Mouse (Mus musculus): ENCODE measurements around the gene Cdc20b. TPM values are rescaled to one million over a fixed set of nuclear protein-coding genes. Genes with fewer than 3 reads are reported as not detected.
A peak's percentile ranks its signal among the peaks of the same experiment; 100 is the strongest.

The Cdc20b gene
- total RNA-seq, 2 experiments from 2014 or later: not detected

DNA sequence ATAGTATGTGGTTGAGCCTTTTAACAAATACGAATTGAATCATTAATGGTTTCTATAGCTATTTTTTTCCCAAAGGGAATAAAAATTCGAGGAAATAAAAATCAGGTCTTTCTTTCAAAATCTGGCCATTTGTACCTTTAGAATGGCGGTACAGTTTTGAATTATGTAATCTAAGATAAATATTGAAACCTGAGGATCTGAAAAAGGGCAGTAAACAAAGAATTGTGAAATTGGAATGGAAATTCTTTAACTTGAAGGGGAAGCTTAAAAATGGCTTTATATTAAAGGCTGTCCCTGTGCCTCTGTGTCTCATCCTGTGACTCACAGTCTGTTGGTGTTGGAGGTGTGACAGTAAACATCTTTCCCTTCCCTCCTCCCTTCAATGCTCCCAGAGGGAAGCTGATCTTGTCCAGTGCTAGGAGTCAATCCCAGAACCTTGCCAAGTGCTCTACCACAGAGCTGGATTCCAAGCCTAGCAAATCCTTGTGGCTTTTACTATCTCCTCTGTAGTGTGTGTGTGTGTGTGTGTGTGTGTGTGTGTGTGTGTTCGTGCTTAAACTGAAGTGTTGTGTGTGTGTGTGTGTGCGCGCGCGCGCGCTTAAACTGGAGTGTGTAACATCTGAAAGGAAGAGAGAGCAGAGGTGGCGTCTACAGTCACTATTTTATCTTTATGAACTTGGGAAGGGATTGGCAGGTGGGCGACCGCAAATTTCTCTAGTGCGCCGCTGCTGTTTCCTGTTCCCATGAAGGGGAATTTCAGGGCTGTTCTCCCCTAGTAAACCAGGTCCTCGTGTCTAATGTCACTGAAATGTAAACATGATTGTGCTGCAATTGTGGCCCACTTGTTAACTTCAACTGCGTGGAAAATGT, 11.4 kb upstream of the Cdc20b start:
- ATAC-seq (replicated peaks; ENCODE audit: poor library complexity, severe bottlenecking): no peak; the same call in 1 of the 2 replicates

DNA sequence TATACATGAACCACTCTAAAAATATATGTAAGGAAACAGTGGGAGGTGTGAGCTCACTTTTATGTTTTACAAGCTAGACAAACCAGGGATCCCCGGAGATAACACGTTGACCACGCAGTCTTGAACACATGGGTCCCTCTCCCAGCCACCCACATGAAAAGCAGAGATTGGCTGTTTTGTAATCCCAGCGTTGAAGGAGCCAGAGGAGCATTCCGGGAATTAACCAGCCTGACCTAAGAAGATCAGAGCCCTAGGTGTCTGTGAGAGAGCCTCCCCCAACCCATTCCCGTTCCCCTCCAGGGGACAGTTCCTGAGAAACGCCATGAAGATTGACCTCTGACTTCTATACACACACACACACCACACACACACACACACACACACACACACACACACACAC, 3.6 kb upstream of the Cdc20b start:
- no peak for ATAC-seq (replicated peaks; ENCODE audit: poor library complexity, severe bottlenecking)

GRCm38 (mm10) chr13:113031792-113032571, 2.9 kb upstream of the Cdc20b start:
- 0 out of 2 replicates have a peak, but pooled peaks have one; percentile 9 for ATAC-seq (replicated peaks; ENCODE audit: poor library complexity, severe bottlenecking)

DNA sequence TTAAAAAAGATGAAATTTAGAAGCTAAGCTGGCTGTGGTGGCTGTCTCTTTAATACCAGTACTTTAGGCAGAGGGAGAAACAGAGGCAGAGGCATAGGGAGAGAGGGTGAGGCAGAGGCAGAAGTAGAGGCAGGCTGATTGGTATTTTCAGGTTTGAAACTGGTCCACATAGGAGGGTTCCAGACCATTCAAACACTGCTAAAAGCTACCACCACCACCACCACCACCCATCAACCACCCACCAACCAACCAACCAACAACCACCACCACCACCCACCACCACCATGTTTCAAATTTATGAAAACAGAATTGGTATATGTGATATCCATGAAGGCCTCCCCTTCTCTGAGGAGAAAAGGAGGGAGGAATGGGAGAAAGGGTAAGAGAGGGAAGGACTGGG, 2.1 kb upstream of the Cdc20b start:
- ATAC-seq (replicated peaks; ENCODE audit: poor library complexity, severe bottlenecking): no peak

DNA sequence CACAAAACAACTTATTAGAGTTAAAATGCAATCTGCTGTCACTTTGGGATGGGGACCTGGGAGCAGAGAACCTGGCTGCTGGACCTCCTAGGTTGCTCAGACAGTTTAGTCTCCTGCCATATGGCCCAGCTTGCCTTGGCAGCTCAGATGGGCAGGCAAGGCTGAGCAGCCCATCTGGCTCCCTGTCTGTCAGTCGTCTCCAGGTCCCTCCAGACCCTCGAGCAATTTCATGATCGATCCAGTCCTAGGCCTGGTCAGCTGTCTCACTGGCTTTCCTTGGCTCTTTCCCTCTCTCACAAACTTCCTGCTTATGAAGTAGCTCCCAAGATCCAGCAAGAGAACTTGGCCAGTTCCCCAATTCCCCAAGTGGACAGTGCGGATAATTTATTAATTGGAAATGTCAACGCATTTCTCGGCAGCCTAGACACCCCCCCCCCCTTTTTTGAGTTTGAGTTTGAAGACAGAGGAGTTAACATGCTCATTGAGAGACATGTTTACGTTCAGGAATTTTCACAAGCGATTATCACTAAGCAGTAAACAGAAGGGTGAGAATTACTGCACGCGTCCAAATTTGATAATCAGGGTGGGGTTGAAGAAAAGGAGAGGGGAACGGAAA, 532 bp upstream of the Cdc20b start:
- ATAC-seq (replicated peaks; ENCODE audit: poor library complexity, severe bottlenecking): no peak

- peak; percentile 78 for ATAC-seq (replicated peaks; ENCODE audit: poor library complexity, severe bottlenecking)
These were observed 941 bp downstream of the Cdc20b start for GRCm38 (mm10) chr13:113035852-113036251.

DNA sequence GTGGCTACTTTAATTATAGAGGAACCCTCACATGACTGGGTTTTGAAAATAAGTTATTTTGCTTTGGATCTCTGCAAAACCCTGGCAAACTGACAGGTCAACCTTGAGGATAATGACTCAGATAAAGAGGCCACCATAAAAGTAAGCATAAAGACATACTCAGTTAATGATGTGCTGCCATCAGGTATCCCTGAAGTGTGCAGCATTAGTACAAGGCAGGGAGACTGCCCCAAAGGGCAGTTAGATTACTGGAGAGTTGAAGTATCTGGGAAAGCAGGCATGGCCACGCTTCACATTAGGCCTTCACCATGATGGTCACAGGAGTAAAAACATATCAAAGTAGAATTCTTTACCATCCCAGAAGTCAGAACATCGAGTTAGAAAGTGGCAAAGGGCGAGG, 10.0 kb downstream of the Cdc20b start:
- no peak for ATAC-seq (replicated peaks; ENCODE audit: poor library complexity, severe bottlenecking)

DNA sequence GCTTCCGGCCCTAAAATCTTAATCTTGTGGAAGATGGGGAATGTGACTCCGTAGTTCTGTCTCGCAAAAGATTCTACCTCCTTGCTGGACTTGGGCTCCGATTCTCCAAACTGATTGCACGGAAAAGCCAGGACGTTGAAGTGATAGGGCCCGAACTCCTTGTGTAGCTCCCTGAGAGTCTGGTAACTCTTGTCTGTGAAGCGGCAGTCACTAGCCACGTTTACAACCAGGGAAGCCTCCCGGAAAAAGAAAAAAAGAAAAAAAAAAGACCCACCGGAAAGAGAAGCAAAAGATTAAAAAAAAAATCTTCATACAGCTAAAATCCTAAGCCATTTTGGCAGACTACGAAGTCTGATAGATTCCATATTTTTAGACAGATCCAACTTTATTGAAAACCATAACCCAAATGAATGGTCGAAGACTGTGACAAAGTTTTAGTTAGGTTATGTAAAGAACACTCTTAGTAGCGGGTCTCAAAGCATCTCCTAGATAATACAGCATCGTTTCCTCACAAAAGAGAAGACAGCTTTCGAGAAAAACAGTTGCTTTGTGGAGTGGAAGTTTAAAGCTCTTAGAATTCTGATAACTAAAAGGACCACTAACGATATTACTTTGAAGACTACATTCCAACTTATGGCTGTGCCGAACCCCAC, 10.7 kb downstream of the Cdc20b start:
- no peak for ATAC-seq (replicated peaks; ENCODE audit: poor library complexity, severe bottlenecking)

DNA sequence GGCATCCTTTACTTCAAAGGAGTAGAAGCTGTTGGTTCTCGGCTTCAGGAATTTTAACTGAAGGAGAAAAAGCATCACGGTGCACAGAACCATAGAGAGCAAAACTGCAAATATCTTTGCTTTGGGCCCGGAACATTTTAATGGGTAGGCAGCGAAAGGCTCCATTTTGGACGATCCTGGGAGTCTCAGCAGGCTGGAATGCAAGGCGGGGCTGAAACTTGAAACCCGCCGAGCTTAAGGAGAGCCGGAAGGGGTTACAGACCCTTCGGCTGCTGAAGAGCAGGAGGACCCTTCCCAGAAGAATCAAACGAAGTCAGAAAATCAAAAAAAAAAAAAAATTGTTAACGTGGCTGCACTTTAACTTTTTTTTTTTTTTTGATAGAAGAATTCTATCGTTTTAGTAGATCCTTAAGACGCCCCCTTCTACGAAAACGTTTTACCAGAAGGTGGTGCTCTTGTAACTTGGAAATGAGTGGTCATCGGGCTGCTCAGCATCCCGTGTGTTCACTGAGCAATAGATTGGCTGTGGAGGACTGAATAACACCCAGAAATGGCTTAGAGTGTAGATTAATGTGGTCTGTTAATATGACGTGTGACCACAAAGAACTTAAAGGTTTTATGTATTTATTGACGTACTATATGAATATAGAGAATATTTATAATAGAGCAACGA, 11.4 kb downstream of the Cdc20b start, which contains the start of gene Gpx8:
TSS of gene Gpx8 (minus strand) at position 200 of the 673 bp plus-strand sequence.
- ATAC-seq (replicated peaks; ENCODE audit: poor library complexity, severe bottlenecking): peak; percentile 53

- ATAC-seq (replicated peaks; ENCODE audit: poor library complexity, severe bottlenecking): no peak
These were observed 12.1 kb downstream of the Cdc20b start for GRCm38 (mm10) chr13:113047018-113047417.

- no peak for ATAC-seq (replicated peaks; ENCODE audit: poor library complexity, severe bottlenecking)
These were observed 12.7 kb downstream of the Cdc20b start for GRCm38 (mm10) chr13:113047647-113048046.

DNA sequence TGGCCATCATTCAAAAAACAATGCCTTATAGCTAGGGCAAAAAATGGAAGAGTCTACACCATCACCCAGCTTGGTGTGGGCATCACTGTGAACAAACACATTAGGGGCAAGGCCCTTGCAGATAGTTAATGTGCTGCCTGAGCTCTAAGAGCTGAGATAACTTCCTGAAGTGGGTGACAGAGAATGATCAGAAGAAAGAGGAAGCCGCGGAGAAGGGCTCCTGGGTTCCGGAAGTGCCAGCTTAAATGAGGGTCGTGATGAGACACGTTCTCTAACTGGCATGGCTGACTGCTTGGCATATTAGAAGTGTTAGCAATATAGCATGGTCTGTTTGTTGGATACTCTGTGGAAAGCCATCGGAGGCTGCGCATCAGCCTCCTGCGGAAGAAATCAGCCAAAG, 19.3 kb downstream of the Cdc20b start:
- ATAC-seq (replicated peaks; ENCODE audit: poor library complexity, severe bottlenecking): peak; percentile 85

- ATAC-seq (replicated peaks; ENCODE audit: poor library complexity, severe bottlenecking): no peak
These were observed 20.9 kb downstream of the Cdc20b start for GRCm38 (mm10) chr13:113055826-113056225.

- no peak for ATAC-seq (replicated peaks; ENCODE audit: poor library complexity, severe bottlenecking)
These were observed 26.8 kb downstream of the Cdc20b start for GRCm38 (mm10) chr13:113061746-113062145.

- ATAC-seq (replicated peaks; ENCODE audit: poor library complexity, severe bottlenecking): no peak
These were observed 29.6 kb downstream of the Cdc20b start for GRCm38 (mm10) chr13:113064542-113064941.

- no peak for ATAC-seq (replicated peaks; ENCODE audit: poor library complexity, severe bottlenecking)
These were observed 44.1 kb downstream of the Cdc20b start for GRCm38 (mm10) chr13:113079021-113079420.

DNA sequence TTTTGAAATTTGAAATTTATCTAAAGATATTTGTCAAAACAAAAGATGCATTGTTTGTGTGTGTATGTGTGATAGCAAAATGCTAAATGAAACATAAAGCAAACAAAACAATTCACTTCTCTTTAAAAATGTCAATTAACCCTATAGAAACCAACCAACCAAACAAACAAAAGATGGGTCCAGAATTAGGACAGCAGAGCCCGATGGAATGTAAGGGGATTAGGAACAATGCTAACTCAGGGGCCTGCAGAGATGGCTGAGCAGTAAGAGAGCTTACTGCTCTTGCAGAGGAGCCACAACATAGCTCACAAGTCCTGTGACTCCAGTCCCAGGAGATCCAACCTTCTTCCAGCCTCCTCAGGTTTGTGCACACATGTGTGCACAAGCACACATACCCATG, 47.2 kb downstream of the Cdc20b start:
- ATAC-seq (replicated peaks; ENCODE audit: poor library complexity, severe bottlenecking): no peak

DNA sequence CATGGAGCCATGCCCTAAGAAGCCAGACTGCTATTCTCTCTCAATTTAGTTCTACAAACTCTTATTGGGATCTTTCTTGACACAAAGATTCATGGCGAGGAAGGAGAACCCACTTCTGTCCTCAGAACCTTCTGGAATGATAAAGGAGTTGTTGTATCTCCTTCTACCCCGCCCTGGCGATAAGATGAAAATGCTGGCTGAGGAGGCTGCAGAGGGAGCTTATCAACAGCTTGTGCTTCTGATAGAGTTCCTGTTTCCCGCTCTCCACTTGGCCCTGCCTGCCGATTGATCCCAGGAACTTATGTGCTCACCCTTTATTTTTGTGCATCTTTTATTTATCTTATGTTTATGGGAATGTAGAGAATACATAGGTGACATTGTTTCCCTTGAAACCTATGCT, 49.8 kb downstream of the Cdc20b start:
- no peak for ATAC-seq (replicated peaks; ENCODE audit: poor library complexity, severe bottlenecking)

DNA sequence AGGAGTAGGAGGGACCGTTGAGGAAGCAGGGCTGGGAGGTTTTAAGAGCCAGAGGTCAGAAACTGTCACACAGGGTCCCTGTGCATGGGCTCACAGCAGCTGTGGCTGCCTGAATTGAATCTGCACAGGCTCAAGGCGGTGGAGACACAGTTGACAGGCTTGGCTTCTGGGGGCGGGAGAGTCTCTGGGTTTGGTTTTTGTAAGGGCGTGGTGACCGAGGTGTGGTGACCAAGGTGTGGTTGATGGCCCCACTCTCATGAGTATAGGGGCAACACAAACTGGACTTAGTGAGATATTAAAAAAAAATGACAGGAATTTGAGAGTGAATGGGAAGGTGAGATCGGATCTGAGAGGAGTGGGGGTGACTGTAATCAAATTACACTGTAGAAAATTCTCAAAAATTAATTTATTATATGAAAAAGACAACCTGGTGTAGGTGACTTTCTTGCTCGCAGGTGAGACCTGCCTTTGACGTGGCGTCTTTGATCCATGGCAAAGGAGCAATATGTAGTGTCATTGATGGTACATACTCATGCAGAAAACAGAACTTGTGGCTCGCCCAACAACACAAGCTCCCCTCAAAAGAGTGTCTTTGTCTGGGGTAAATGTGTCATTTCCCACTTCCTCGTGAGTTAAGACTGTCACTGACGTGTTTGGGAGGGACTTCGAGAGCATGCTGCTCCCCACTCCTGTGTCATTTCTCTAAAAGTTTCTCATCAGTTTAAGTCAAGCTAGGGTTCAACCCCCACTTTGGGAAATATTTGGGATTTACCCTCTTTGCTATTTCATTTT, 52.5 kb downstream of the Cdc20b start:
- no peak for ATAC-seq (replicated peaks; ENCODE audit: poor library complexity, severe bottlenecking)

Data from granulocyte monocyte progenitor cell, adult 5-6 weeks (primary cell).